Mouse (Mus musculus) ovary, postnatal 10 days (tissue): ENCODE data around the gene Osr1.

Experiments used
- DNase-seq: peaks from one replicate; pipeline ENCODE4 v3.0.0; 2022; ENCODE audit warnings: low spot score

The Osr1 gene

GRCm38 (mm10) chr12:9569971-9570370 lies at the start of gene Osr1:
Osr1 (plus strand) TSS chr12:9570116.
- DNase-seq = no peak

DNA sequence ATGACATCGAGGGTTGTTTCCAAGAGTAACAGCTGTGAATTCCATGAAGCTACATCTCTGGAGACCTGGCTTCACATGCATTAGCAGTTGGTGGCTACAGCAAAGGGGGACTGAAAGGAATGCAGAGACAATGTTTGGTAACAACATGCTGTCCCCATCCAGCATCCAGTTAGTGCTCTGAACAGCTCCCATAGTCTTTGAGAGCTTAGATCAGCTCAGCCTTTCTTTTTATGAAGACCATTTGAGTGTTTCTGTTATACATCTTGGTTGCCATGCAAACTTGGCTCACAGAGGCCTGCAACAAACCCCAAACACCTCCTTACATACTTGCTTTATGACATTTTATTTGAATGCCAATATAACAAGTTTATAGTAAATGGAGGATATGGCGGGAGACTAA lies 19.6 kb upstream of the Osr1 start:
- no peak for DNase-seq

DNA sequence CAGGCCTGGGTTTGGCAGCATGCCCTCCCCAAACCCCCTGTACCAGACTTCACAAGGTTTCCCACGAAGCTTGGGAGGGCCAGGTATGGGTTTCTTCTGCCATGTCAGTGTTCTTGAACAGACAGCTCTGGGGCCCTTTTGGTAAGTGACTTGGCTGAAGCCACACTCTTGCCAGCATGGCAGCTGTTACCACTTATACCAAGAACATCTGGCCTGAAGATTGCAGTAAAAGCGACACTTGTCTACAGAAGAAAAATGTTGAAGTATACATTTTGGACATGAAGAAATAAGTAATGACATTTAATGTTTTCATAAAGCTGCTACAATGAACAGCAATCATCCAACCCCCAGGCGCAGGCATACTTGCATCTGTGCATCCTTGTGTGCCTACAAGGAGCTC lies 5.0 kb upstream of the Osr1 start:
- no peak for DNase-seq

- no peak for DNase-seq
Observed at GRCm38 (mm10) chr12:9570496-9570995, 630 bp downstream of the Osr1 start.

GRCm38 (mm10) chr12:9571276-9571940 lies 1.5 kb downstream of the Osr1 start:
- DNase-seq = no peak

- no peak for DNase-seq
Observed at GRCm38 (mm10) chr12:9572022-9572421, 2.1 kb downstream of the Osr1 start.

DNA sequence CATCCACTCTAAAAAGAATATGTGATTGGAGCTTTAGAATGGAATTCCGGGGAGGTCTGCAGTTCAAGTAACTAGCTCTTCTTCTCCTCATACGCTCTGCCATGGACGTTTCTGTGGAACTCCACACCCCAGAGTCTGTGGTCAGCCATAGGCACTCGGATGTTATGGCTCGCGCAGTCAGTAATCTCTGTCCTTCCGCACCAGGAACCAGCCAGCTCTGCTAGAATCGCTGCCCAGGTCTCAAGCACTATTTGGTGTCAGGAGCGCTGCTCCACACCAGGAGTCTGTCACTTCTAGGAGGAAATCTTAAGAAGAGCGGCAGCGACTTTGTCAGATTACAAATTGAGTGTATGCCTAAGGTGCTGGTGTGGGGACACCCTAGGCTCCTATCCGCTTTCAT lies 3.8 kb downstream of the Osr1 start:
- DNase-seq = no peak

GRCm38 (mm10) chr12:9574244-9574871 lies 4.4 kb downstream of the Osr1 start:
- DNase-seq = no peak

DNA sequence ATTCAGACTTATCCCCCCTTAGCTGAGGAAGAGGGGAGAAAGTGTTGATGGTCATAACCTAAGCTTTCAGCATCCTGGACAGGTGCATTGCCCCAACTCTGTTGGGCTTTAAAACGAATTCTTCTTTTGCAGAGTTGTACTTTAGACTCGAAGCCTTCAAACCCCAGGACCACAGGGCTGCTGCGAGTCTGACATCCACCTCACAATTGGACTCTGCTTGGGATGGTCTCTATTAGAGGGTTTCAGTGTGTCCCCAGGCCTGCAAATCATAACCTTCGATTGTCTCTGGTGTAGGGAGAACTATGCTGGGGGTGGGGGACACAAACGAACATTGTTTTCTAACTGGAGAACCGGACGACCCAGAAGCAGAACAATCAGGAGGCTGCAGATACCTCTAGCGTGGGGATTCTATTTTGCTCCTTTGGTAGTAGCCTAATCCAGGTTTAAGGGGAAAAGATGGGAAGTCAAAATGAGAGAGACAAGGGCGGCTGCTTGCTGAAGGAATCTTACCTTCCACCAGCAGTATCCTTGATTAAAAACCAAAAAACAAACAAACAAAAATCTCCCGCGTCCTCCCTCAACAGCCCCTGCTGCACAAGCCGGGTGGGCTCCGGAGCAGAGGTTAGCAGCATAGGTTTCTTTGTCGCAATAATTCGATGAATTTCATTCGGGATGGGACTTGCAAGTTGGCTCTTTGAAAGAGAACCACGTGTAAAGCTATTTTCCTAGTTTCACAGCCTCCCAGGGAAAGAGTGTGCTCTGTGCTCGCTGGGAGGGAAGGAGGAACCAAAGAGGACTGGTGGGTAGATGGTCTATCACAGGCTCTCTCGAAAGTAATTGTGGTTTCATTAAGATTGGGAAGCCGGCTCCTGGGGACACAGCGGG lies 5.5 kb downstream of the Osr1 start:
- no peak for DNase-seq

DNA sequence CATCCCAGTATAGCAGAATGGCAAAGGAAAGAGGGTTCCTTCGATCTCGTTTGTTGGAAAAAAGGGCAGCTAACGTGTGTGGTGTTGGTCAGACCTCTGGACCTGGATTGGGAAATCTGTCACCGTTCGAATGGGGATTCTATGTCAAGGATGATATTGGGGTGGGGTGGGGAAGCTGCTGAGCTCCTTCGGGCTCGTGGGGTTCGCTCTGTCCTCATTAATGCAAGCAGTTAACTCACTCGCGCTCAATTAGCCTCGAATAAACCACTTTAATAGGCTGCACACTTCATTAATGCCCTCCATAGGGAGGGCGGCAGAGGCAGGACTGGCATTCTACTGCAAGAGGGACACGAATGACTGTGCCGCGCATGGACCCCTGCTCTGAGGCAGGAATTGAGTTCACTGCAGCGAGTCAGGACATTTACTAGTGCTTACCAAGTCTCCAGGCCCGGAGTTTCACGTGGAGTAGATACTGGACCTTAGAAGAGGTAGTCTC lies 6.2 kb downstream of the Osr1 start:
- DNase-seq = no peak

DNA sequence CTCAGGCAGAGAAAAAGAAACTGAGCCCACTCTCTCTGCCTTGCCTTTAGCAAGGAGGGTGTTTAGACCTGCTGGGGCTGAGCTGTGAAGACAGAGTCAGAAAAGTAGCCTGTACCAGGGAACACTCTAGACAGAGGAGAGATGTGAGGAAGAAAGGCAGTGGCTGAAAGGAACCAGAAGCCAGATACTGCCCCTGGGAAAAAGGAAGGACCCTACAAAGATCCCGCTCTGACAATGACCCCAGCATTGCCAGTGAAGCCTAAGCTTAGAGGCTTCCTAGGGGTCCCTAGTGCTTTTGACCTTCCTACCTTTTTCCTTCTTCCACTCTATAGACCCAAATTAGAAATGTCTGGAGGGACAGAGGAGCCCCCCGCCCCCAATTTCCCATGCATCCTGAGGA lies 7.7 kb downstream of the Osr1 start:
- no peak for DNase-seq

DNA sequence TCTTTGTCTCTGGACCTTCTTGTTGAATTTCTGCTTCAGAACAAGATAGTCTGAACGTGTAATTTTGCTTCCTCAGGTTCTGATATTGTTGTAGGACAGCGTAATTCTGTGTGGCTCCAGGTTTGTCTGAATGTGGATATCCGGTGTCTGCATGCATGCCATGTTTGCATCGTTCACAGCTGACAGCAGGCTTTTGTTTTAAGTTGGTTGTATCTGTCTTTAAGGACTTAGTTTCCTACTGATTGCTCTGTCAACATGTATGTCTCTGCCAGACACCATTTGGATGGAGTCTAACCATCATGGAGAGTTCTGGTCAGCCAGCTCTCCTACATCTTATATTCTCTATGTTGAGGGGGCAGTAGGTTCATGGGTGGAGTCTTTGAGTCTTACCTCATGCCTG lies 8.7 kb downstream of the Osr1 start:
- DNase-seq = no peak

- DNase-seq = no peak
Observed at GRCm38 (mm10) chr12:9579301-9580030, 9.6 kb downstream of the Osr1 start.

GRCm38 (mm10) chr12:9580041-9580905 lies 10.4 kb downstream of the Osr1 start:
- DNase-seq = no peak

- DNase-seq = no peak
Observed at GRCm38 (mm10) chr12:9581011-9581410, 11.1 kb downstream of the Osr1 start.

- no peak for DNase-seq
Observed at GRCm38 (mm10) chr12:9581506-9581905, 11.6 kb downstream of the Osr1 start.

DNA sequence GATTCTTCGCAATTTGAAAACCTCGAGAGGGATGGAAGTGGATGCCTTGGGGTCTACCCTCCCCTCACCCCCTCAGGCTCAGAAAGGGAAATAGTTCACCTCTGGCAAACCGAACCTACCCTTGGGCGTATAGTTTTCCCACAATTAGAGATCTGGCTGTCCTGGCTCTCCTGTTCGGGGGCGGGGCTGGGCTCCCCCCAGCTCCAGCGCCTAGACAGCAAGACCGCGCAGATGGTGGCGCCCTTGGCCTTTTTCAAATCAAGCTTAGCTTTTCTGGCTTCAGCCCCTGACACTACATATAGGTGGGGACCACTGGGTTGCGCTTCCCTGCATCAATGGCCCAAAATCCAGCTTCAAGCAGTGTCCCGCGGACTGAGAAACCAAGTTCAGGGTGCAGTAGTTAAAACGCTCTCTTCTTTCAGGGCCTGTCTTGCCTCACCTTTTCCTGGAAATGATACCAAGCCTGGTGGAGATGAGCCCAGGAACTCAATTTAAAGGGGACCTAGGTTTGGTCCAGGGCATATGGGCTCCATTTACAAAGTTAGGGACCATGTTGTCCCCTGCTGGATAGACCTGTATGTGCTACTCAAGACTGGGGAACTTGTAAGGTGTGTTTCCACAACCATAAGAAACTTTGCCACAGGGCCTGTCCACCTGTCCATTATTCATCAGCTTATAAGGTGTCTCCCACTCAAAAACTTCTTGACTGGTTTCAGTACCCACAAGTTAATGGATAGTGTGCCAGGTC lies 12.5 kb downstream of the Osr1 start:
- no peak for DNase-seq

- DNase-seq = no peak
Observed at GRCm38 (mm10) chr12:9583380-9583779, 13.5 kb downstream of the Osr1 start.

DNA sequence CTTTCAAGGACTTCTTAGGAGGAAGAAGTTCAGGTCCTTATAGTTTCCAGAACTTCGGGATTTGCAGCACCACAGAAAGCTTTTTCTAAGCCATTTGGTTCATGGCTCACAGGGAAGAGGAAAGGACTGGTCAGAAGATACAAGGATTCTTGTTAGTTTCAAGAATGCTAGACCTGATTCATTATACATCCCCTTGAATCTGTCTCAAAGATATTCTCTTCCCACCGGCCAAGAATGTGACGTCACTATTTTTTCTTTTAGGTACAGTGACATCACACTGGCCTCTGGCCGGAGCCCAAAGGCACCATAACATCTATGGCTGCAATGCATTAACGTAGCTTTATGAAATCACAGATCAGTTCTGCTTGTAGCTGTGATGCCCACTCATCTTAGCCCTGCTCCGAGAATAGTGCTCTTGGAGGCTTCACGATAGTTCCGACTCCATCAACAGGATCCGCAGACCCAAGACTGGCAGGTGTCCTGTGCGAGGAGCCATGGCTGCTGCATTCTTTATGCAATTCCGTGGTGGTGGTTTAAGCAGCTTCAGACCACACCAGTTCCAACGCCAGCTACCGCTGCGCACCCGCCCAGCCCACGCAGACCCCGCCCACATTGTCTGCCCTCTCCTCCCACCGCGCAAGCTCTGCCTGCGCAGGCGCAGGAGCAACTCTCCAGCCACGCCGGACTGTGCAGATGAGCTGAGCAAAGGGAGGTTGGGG lies 14.6 kb downstream of the Osr1 start:
- no peak for DNase-seq

DNA sequence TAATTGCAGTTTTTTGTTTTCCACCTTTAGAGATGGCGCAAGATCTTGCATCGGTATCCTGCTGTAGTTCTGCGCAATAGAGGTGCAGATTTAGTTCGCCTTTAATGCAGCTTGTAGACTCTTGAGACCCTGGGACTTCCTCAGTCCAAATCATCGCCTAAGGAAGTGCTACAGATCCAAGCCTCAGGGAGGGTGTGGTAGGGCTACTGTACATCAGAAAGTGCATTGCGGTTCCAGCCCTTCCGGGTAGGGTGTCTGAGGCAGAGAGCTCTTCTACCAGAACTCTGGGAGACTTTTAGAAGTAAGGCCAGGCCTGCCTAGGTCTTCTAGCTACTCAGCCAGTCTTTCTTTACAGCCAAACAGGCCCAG lies 15.2 kb downstream of the Osr1 start:
- DNase-seq = no peak
